Mouse (Mus musculus) midbrain, postnatal 0 days (tissue): ENCODE data around the gene Zdhhc22. TPM values are rescaled to one million over a fixed set of nuclear protein-coding genes. Genes with fewer than 3 reads are reported as not detected.

Source experiments
- ATAC-seq: fragments of 200-750 bp; cut with Nextera tagmentation; 2 replicates; pipeline ENCODE4 v1.8.0; 2017; ENCODE audit warnings: moderate number of reproducible peaks, mild to moderate bottlenecking, moderate TSS enrichment, moderate library complexity; ENCODE audit not compliant: low FRiP score
- DNase-seq: peaks from one replicate; pipeline ENCODE4 v3.0.0-alpha.2; 2015; ENCODE audit warnings: low spot score
- H3K27ac ChIP-seq: fragments of 300-500 bp; sonication (generic); 2 replicates; pipeline ENCODE4 v1.5.1; 2014; ENCODE audit warnings: low read depth, mild to moderate bottlenecking, low read length, mixed read lengths
- H3K27me3 ChIP-seq: fragments of 300-500 bp; sonication (generic); 2 replicates; pipeline ENCODE4 v1.6.1; 2014; ENCODE audit warnings: low read length, control low read depth, mixed read lengths; ENCODE audit not compliant: insufficient read depth
- H3K36me3 ChIP-seq: fragments of 300-500 bp; sonication (generic); 2 replicates; pipeline ENCODE4 v1.6.1; 2014; ENCODE audit warnings: low read length, control low read depth, mixed read lengths; ENCODE audit not compliant: insufficient read depth
- H3K4me1 ChIP-seq: fragments of 300-500 bp; sonication (generic); 2 replicates; pipeline ENCODE4 v1.6.1; 2014; ENCODE audit warnings: mild to moderate bottlenecking, control low read depth, antibody characterized with exemption, low read length, mixed read lengths; ENCODE audit not compliant: insufficient read depth
- H3K4me2 ChIP-seq: fragments of 300-500 bp; sonication (generic); 2 replicates; pipeline ENCODE4 v1.6.1; 2014; ENCODE audit warnings: low read depth, mild to moderate bottlenecking, low read length, mixed read lengths; ENCODE audit not compliant: poor library complexity, severe bottlenecking
- H3K4me3 ChIP-seq: fragments of 300-500 bp; sonication (generic); 2 replicates; pipeline ENCODE4 v1.5.1; 2014; ENCODE audit warnings: low read depth, mild to moderate bottlenecking, low read length, moderate library complexity
- H3K9ac ChIP-seq: fragments of 300-500 bp; sonication (generic); replicated peaks from 2 replicates; pipeline ENCODE4 v1.6.1; 2014; ENCODE audit warnings: mild to moderate bottlenecking, low read length, moderate library complexity, mixed read lengths; ENCODE audit not compliant: poor library complexity, severe bottlenecking
- H3K9me3 ChIP-seq: fragments of 300-500 bp; sonication (generic); 2 replicates; pipeline ENCODE4 v1.6.1; 2016; ENCODE audit warnings: low read length, control low read depth
- CTCF ChIP-seq: IDR thresholded peaks from 2 replicates; pipeline ENCODE4 v1.5.1; 2016; ENCODE audit warnings: antibody characterized with exemption, mild to moderate bottlenecking
- WGBS: fragments of 180-500 bp; shearing (Covaris S2); extraction: QIAGEN DNeasy Blood & Tissue Kit; methylation state at CpG from one replicate; pipeline ENCODE4 v1.1.7; 2014; 5-methylcytosine and 5-hydroxymethylcytosine counted together
- polyA plus RNA-seq: library from polyadenylated mRNA; unstranded; fragments of >200 nt; fragmentation: Nextera tagmentation; extraction: Ambion mirVana; gene quantifications from 2 replicates; pipeline ENCODE4 v1.2.1, GENCODE M21; 2015
- total RNA-seq: library from RNA; depleted of rRNA; stranded (reverse); fragments of >200 nt; gene quantifications from 2 replicates; pipeline ENCODE4 v1.2.3, GENCODE M21; 2014

Zdhhc22 gene
- total and polyA plus RNA-seq, 2 experiments from 2014 or later, result 21.9 to 32.2 TPM

- ATAC-seq (peak; percentile 70), DNase-seq (peak; percentile 78)
- H3K4me3 ChIP-seq, result 0 out of 2 replicates have a peak overlapping the region, but pooled peaks have one; percentile 3
- peak overlapping the region; percentile 47; the same call in 1 of the 2 replicates for H3K27ac ChIP-seq
- WGBS, result 4% methylated on average over 28 of the region's 28 CpGs
- no peaks in the 10 kb centered on the region for H3K9me3 ChIP-seq
- H3K27me3 ChIP-seq, result peaks cover 5% of the 10 kb centered on the region; the same call in 1 of the 2 replicates
- H3K36me3 ChIP-seq, result peaks cover 3% of the 10 kb centered on the region; the same call in 1 of the 2 replicates
- H3K9ac ChIP-seq, result no peak overlapping the region; the same call in 1 of the 2 replicates
- H3K4me1 ChIP-seq, result peaks cover 7% of the 10 kb centered on the region; the same call in 1 of the 2 replicates
- peak overlapping the region; percentile 40 for H3K4me2 ChIP-seq
- no peak for TF ChIP-seq CTCF
Measured at GRCm38 (mm10) chr12:86983470-86984193, 6.6 kb downstream of the Zdhhc22 start.

- DNase-seq (peak; percentile 50), ATAC-seq (no peak)
- Histone ChIP-seq H3K4me1 (peaks cover 9% of the 10 kb centered on the region; the same call in 1 of the 2 replicates), H3K4me3 (no peak overlapping the region), H3K4me2 (no peak overlapping the region), H3K27me3 (no peaks in the 10 kb centered on the region), H3K9me3 (no peaks in the 10 kb centered on the region), H3K27ac (no peak overlapping the region), H3K9ac (no peak overlapping the region), H3K36me3 (no peaks in the 10 kb centered on the region)
- peak; percentile 65 for TF ChIP-seq CTCF
- 31% methylated on average over 9 of the region's 9 CpGs for WGBS
Measured at GRCm38 (mm10) chr12:86981180-86981579, 9.1 kb downstream of the Zdhhc22 start.

GRCm38 (mm10) chr12:86977833-86978232, 12.4 kb downstream of the Zdhhc22 start:
- DNase-seq, result no peak
- ATAC-seq, result no peak

GRCm38 (mm10) chr12:86976511-86977168, 13.6 kb downstream of the Zdhhc22 start:
- 66% methylated on average over 6 of the region's 6 CpGs for WGBS
- no peak overlapping the region for H3K4me3 ChIP-seq
- no peak overlapping the region for H3K27ac ChIP-seq
- H3K4me2 ChIP-seq, result no peak overlapping the region
- ATAC-seq (no peak), DNase-seq (no peak)
- H3K9ac ChIP-seq, result no peak overlapping the region
- peak; percentile 69 for TF ChIP-seq CTCF
- peaks cover 9% of the 10 kb centered on the region for H3K4me1 ChIP-seq
- H3K9me3 ChIP-seq, result no peaks in the 10 kb centered on the region
- H3K27me3 ChIP-seq, result no peaks in the 10 kb centered on the region
- no peaks in the 10 kb centered on the region for H3K36me3 ChIP-seq

More at GRCm38 (mm10) chr12:86977833-86978232, 12.4 kb downstream of the Zdhhc22 start:
- no peak overlapping the region for H3K27ac ChIP-seq
- 28% methylated on average over 15 of the region's 15 CpGs for WGBS
- TF ChIP-seq CTCF, result no peak
- H3K9ac ChIP-seq, result no peak overlapping the region
- no peaks in the 10 kb centered on the region for H3K36me3 ChIP-seq
- H3K4me2 ChIP-seq, result no peak overlapping the region
- H3K9me3 ChIP-seq, result no peaks in the 10 kb centered on the region
- H3K4me1 ChIP-seq, result peaks cover 9% of the 10 kb centered on the region
- H3K4me3 ChIP-seq, result no peak overlapping the region
- H3K27me3 ChIP-seq, result no peaks in the 10 kb centered on the region

- Histone ChIP-seq H3K4me1 (peaks cover 9% of the 10 kb centered on the region), H3K27ac (no peak overlapping the region), H3K27me3 (no peaks in the 10 kb centered on the region), H3K36me3 (no peaks in the 10 kb centered on the region), H3K4me3 (no peak overlapping the region), H3K4me2 (no peak overlapping the region), H3K9me3 (no peaks in the 10 kb centered on the region), H3K9ac (no peak overlapping the region)
- TF ChIP-seq CTCF, result no peak
- 56% methylated on average over 10 of the region's 10 CpGs for WGBS
- ATAC-seq, result no peak
- DNase-seq, result no peak
Measured at GRCm38 (mm10) chr12:86975761-86976160, 14.5 kb downstream of the Zdhhc22 start.
